Mouse (Mus musculus): ENCODE results near the gene Edf1. TPM values are rescaled to one million over a fixed set of nuclear protein-coding genes. Genes with fewer than 3 reads are reported as not detected.

Gene Edf1
- polyA plus RNA-seq, 1 experiment from 2014 or later, result 433 TPM

Other genes with a start within 250 kb of the Edf1 start
- 58.0 and 68.4 TPM in 2 replicates for gene Grin1, start 238.7 kb upstream of the Edf1 start, polyA plus RNA-seq (2015; fragmentation: Nextera tagmentation; extraction: Ambion mirVana)
- gene Man1b1, start 225.5 kb upstream of the Edf1 start, polyA plus RNA-seq (2015; fragmentation: Nextera tagmentation; extraction: Ambion mirVana), result 43.5 and 46.6 TPM in 2 replicates
- gene Dpp7, start 201.5 kb upstream of the Edf1 start, polyA plus RNA-seq (2015; fragmentation: Nextera tagmentation; extraction: Ambion mirVana), result 24.2 and 27.3 TPM in 2 replicates
- 8.5 and 14.0 TPM in 2 replicates for gene Uap1l1, start 192.2 kb upstream of the Edf1 start, polyA plus RNA-seq (2015; fragmentation: Nextera tagmentation; extraction: Ambion mirVana)
- 10.6 and 16.3 TPM in 2 replicates for gene Sapcd2, start 185.5 kb upstream of the Edf1 start, polyA plus RNA-seq (2015; fragmentation: Nextera tagmentation; extraction: Ambion mirVana)
- gene Entpd2, start 162.0 kb upstream of the Edf1 start, polyA plus RNA-seq (2015; fragmentation: Nextera tagmentation; extraction: Ambion mirVana), result 9.6 TPM in 2 replicates
- gene Npdc1, start 158.5 kb upstream of the Edf1 start, polyA plus RNA-seq (2015; fragmentation: Nextera tagmentation; extraction: Ambion mirVana), result 398 and 483 TPM in 2 replicates
- 0.13 and 0.38 TPM in 2 replicates for gene Fut7, start 134.6 kb upstream of the Edf1 start, polyA plus RNA-seq (2015; fragmentation: Nextera tagmentation; extraction: Ambion mirVana)
- 11.2 and 13.4 TPM in 2 replicates for gene Abca2, start 129.1 kb upstream of the Edf1 start, polyA plus RNA-seq (2015; fragmentation: Nextera tagmentation; extraction: Ambion mirVana)
- 1.8 and 2.0 TPM in 2 replicates for gene Clic3, start 101.0 kb upstream of the Edf1 start, polyA plus RNA-seq (2015; fragmentation: Nextera tagmentation; extraction: Ambion mirVana)
- 100 and 120 TPM in 2 replicates for gene Paxx, start 96.8 kb upstream of the Edf1 start, polyA plus RNA-seq (2015; fragmentation: Nextera tagmentation; extraction: Ambion mirVana)
- gene Ptgds, start 87.8 kb upstream of the Edf1 start, polyA plus RNA-seq (2015; fragmentation: Nextera tagmentation; extraction: Ambion mirVana), result 40.1 and 116 TPM in 2 replicates
- not detected in 2 replicates for gene Lcn12, start 63.9 kb upstream of the Edf1 start, polyA plus RNA-seq (2015; fragmentation: Nextera tagmentation; extraction: Ambion mirVana)
- gene Fbxw5, start 57.1 kb upstream of the Edf1 start, polyA plus RNA-seq (2015; fragmentation: Nextera tagmentation; extraction: Ambion mirVana), result 128 and 134 TPM in 2 replicates
- 6.3 and 6.4 TPM in 2 replicates for gene C8g, start 56.1 kb upstream of the Edf1 start, polyA plus RNA-seq (2015; fragmentation: Nextera tagmentation; extraction: Ambion mirVana)
- 15.4 and 21.1 TPM in 2 replicates for gene Traf2, start 10.9 kb upstream of the Edf1 start, polyA plus RNA-seq (2015; fragmentation: Nextera tagmentation; extraction: Ambion mirVana)
- 2.3 and 33.0 TPM in 2 replicates for gene Mamdc4, start 17.0 kb downstream of the Edf1 start, polyA plus RNA-seq (2015; fragmentation: Nextera tagmentation; extraction: Ambion mirVana)
- gene Phpt1, start 17.4 kb downstream of the Edf1 start, polyA plus RNA-seq (2015; fragmentation: Nextera tagmentation; extraction: Ambion mirVana), result 159 and 181 TPM in 2 replicates
- 14.5 and 18.9 TPM in 2 replicates for gene Ajm1, start 23.9 kb downstream of the Edf1 start, polyA plus RNA-seq (2015; fragmentation: Nextera tagmentation; extraction: Ambion mirVana)
- gene Rabl6, start 50.7 kb downstream of the Edf1 start, polyA plus RNA-seq (2015; fragmentation: Nextera tagmentation; extraction: Ambion mirVana), result 66.8 and 69.6 TPM in 2 replicates
- gene Ccdc183, start 59.8 kb downstream of the Edf1 start, polyA plus RNA-seq (2015; fragmentation: Nextera tagmentation; extraction: Ambion mirVana), result 0.23 and 0.27 TPM in 2 replicates
- gene Tmem141, start 64.2 kb downstream of the Edf1 start, polyA plus RNA-seq (2015; fragmentation: Nextera tagmentation; extraction: Ambion mirVana), result 53.4 and 56.6 TPM in 2 replicates
- 2.7 and 3.8 TPM in 2 replicates for gene Fcna, start 70.2 kb downstream of the Edf1 start, polyA plus RNA-seq (2015; fragmentation: Nextera tagmentation; extraction: Ambion mirVana)
- not detected in 2 replicates for gene Lcn8, start 95.3 kb downstream of the Edf1 start, polyA plus RNA-seq (2015; fragmentation: Nextera tagmentation; extraction: Ambion mirVana)
- gene Lcn5, start 100.1 kb downstream of the Edf1 start, polyA plus RNA-seq (2015; fragmentation: Nextera tagmentation; extraction: Ambion mirVana), result not detected in 2 replicates
- not detected in 2 replicates for gene Lcn6, start 118.9 kb downstream of the Edf1 start, polyA plus RNA-seq (2015; fragmentation: Nextera tagmentation; extraction: Ambion mirVana)
- not detected in 2 replicates for gene Lcn10, start 124.9 kb downstream of the Edf1 start, polyA plus RNA-seq (2015; fragmentation: Nextera tagmentation; extraction: Ambion mirVana)
- not detected in 2 replicates for gene Obp2a, start 142.2 kb downstream of the Edf1 start, polyA plus RNA-seq (2015; fragmentation: Nextera tagmentation; extraction: Ambion mirVana)
- 162 and 177 TPM in 2 replicates for gene Bmyc, start 148.9 kb downstream of the Edf1 start, polyA plus RNA-seq (2015; fragmentation: Nextera tagmentation; extraction: Ambion mirVana)
- not detected in 2 replicates for gene Obp2b, start 179.2 kb downstream of the Edf1 start, polyA plus RNA-seq (2015; fragmentation: Nextera tagmentation; extraction: Ambion mirVana)
- gene Lcn3, start 207.7 kb downstream of the Edf1 start, polyA plus RNA-seq (2015; fragmentation: Nextera tagmentation; extraction: Ambion mirVana), result not detected in 2 replicates
- not detected in 2 replicates for gene Lcn11, start 219.2 kb downstream of the Edf1 start, polyA plus RNA-seq (2015; fragmentation: Nextera tagmentation; extraction: Ambion mirVana)
- 0.33 TPM in 1 of 2 replicates, not detected in the other for gene Gm13539, start 224.4 kb downstream of the Edf1 start, polyA plus RNA-seq (2015; fragmentation: Nextera tagmentation; extraction: Ambion mirVana)